Mouse (Mus musculus) hindbrain, embryonic 11.5 days (tissue): Measurements from ENCODE around the gene Sap30. TPM values are rescaled to one million over a fixed set of nuclear protein-coding genes. Genes with fewer than 3 reads are reported as not detected.

Source experiments
- ATAC-seq: fragments of 200-750 bp; cut with Nextera tagmentation; 2 replicates; pipeline ENCODE4 v1.8.0; 2017; ENCODE audit warnings: mild to moderate bottlenecking, moderate TSS enrichment, moderate library complexity; ENCODE audit not compliant: low FRiP score
- DNase-seq: peaks from one replicate; pipeline ENCODE4 v3.0.0-alpha.2; 2015; ENCODE audit warnings: low spot score
- H3K27ac ChIP-seq: fragments of 300-500 bp; sonication (generic); 2 replicates; pipeline ENCODE4 v1.5.1; 2014; ENCODE audit warnings: mild to moderate bottlenecking, low read depth, low read length
- H3K27me3 ChIP-seq: fragments of 300-500 bp; sonication (generic); 2 replicates; pipeline ENCODE4 v1.6.1; 2014; ENCODE audit warnings: mild to moderate bottlenecking, low read length, moderate library complexity, mixed read lengths; ENCODE audit not compliant: control insufficient read depth, insufficient read depth
- H3K36me3 ChIP-seq: fragments of 300-500 bp; sonication (generic); 2 replicates; pipeline ENCODE4 v1.6.1; 2014; ENCODE audit warnings: mild to moderate bottlenecking, low read length, moderate library complexity, mixed read lengths; ENCODE audit not compliant: control insufficient read depth, insufficient read depth
- H3K4me1 ChIP-seq: fragments of 300-500 bp; sonication (generic); replicated peaks from 2 replicates; pipeline ENCODE4 v1.6.1; 2014; ENCODE audit warnings: low read length, mixed read lengths; ENCODE audit not compliant: control insufficient read depth, insufficient read depth
- H3K4me2 ChIP-seq: fragments of 300-500 bp; sonication (generic); replicated peaks from 2 replicates; pipeline ENCODE4 v1.6.1; 2014; ENCODE audit warnings: mild to moderate bottlenecking, low read depth, low read length
- H3K4me3 ChIP-seq: fragments of 300-500 bp; sonication (generic); 2 replicates; pipeline ENCODE4 v1.5.1; 2014; ENCODE audit warnings: low read depth, low read length
- H3K9ac ChIP-seq: fragments of 300-500 bp; sonication (generic); 2 replicates; pipeline ENCODE4 v1.6.1; 2014; ENCODE audit warnings: low read depth, low read length
- H3K9me3 ChIP-seq: fragments of 300-500 bp; sonication (generic); 2 replicates; pipeline ENCODE4 v1.6.1; 2016; ENCODE audit warnings: low read length; ENCODE audit not compliant: control insufficient read depth
- WGBS: fragments of 180-500 bp; shearing (Covaris S2); extraction: QIAGEN DNeasy Blood & Tissue Kit; methylation state at CpG from one replicate; pipeline ENCODE4 v1.1.7; 2014; 5-methylcytosine and 5-hydroxymethylcytosine counted together
- polyA plus RNA-seq: library from polyadenylated mRNA; unstranded; fragments of >200 nt; fragmentation: Nextera tagmentation; extraction: Ambion mirVana; gene quantifications from 2 replicates; pipeline ENCODE4 v1.2.1, GENCODE M21; 2014

The Sap30 gene
- polyA plus RNA-seq, 1 experiment from 2014 or later, result 109 TPM

- Histone ChIP-seq H3K4me1 (no peaks in the 10 kb centered on the region), H3K9ac (peak overlapping the region; percentile 98), H3K36me3 (no peaks in the 10 kb centered on the region), H3K9me3 (no peaks in the 10 kb centered on the region), H3K4me3 (peak overlapping the region; percentile 91), H3K4me2 (peak overlapping the region; percentile 40), H3K27ac (peak overlapping the region; percentile 97), H3K27me3 (no peaks in the 10 kb centered on the region)
- peak; percentile 79 for ATAC-seq
- under 1% methylated on average over 54 of the region's 54 CpGs for WGBS
- DNase-seq, result peak; percentile 75
Observed at GRCm38 (mm10) chr8:57486491-57487440, 894 bp downstream of the Sap30 start.

GRCm38 (mm10) chr8:57480606-57481005, 7.1 kb downstream of the Sap30 start:
- H3K4me2 ChIP-seq, result no peak overlapping the region
- H3K4me1 ChIP-seq, result no peaks in the 10 kb centered on the region
- H3K4me3 ChIP-seq, result no peak overlapping the region
- H3K27me3 ChIP-seq, result no peaks in the 10 kb centered on the region
- ATAC-seq, result no peak
- no peaks in the 10 kb centered on the region for H3K9me3 ChIP-seq
- H3K9ac ChIP-seq, result no peak overlapping the region
- no peaks in the 10 kb centered on the region for H3K36me3 ChIP-seq
- DNase-seq, result no peak
- no peak overlapping the region for H3K27ac ChIP-seq
- WGBS, result 79% methylated on average over 4 of the region's 4 CpGs

DNA sequence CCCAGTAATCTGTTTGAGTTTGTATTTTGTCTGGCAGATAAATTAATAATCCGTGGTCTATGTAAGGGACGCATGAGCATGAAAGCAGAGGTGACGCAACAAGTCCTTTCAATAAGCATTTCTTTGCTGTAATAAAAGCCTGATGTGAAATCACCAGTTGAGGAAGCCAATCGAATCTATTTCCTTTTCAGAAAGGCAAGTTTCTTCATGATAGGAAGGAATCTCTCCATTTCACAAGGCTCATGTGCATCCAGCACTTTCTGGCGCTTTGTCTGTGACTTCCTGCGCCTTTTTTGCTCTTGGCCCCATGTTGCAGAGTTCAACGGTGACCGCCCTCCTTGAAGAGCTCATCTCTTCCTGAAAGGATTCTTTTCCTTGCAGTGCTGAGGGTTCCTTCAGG, 8.0 kb downstream of the Sap30 start:
- WGBS, result 92% methylated on average over 8 of the region's 8 CpGs
- Histone ChIP-seq H3K36me3 (no peaks in the 10 kb centered on the region), H3K9ac (no peak overlapping the region), H3K9me3 (no peaks in the 10 kb centered on the region), H3K27ac (no peak overlapping the region), H3K27me3 (no peaks in the 10 kb centered on the region), H3K4me2 (no peak overlapping the region), H3K4me3 (no peak overlapping the region), H3K4me1 (no peaks in the 10 kb centered on the region)
- no peak for ATAC-seq
- DNase-seq, result no peak

DNA sequence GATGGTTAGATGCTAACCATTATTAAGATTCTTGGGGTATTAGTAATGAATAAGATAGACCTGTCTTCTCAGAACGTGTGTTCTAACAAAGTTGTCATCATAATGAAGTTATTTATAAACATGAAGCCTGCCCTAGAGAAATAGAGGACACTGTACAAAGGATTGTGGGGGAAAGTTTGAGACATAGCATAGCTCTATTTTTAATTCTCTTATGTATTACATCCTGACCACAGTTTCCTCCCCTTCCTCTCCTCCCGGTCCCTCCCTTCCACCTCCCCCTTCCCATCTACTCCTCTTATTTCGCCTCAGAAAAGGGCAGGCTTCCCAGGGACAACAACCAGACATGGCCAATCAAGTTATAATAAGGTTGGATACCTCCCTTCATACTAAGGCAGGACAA, 9.3 kb downstream of the Sap30 start:
- Histone ChIP-seq H3K36me3 (no peaks in the 10 kb centered on the region), H3K4me3 (no peak overlapping the region), H3K9ac (no peak overlapping the region), H3K27me3 (no peaks in the 10 kb centered on the region), H3K27ac (no peak overlapping the region), H3K4me2 (no peak overlapping the region), H3K4me1 (no peaks in the 10 kb centered on the region), H3K9me3 (no peaks in the 10 kb centered on the region)
- ATAC-seq (no peak), DNase-seq (no peak)
- WGBS, result 80% methylated on average over 3 of the region's 3 CpGs

DNA sequence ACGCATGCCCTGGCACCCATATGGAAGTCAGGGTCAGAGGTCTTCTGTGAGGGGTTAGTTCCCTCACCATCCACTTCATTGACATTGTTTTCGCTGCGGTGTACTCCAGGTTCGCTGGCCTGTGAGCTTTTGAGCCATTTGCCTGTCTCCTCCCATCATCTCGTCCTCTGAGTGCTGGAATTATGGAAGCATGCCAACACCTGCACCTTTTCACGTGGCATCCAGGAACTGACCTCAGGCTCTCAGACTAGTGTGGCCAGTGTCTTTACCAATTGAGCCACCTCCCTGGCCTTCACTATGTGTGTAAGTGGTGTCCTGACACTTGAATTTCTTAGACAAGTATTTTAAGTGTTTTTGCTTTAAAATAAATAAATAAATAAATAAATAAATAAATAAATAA, 13.9 kb downstream of the Sap30 start:
- no peaks in the 10 kb centered on the region for H3K27me3 ChIP-seq
- H3K4me2 ChIP-seq, result no peak overlapping the region
- WGBS, result 84% methylated on average over 6 of the region's 6 CpGs
- no peaks in the 10 kb centered on the region for H3K36me3 ChIP-seq
- no peak for ATAC-seq
- no peak overlapping the region for H3K9ac ChIP-seq
- no peaks in the 10 kb centered on the region for H3K4me1 ChIP-seq
- no peak overlapping the region for H3K4me3 ChIP-seq
- H3K9me3 ChIP-seq, result no peaks in the 10 kb centered on the region
- no peak for DNase-seq
- H3K27ac ChIP-seq, result no peak overlapping the region

- Histone ChIP-seq H3K4me1 (no peaks in the 10 kb centered on the region), H3K36me3 (no peaks in the 10 kb centered on the region), H3K9me3 (no peaks in the 10 kb centered on the region), H3K9ac (no peak overlapping the region), H3K4me2 (no peak overlapping the region), H3K27me3 (no peaks in the 10 kb centered on the region), H3K27ac (no peak overlapping the region), H3K4me3 (no peak overlapping the region)
- no peak for ATAC-seq
- 94% methylated on average over 5 of the region's 5 CpGs for WGBS
- DNase-seq, result no peak
Observed at GRCm38 (mm10) chr8:57470863-57471262, 16.8 kb downstream of the Sap30 start.

GRCm38 (mm10) chr8:57468624-57469023, 19.0 kb downstream of the Sap30 start:
- DNase-seq, result no peak

DNA sequence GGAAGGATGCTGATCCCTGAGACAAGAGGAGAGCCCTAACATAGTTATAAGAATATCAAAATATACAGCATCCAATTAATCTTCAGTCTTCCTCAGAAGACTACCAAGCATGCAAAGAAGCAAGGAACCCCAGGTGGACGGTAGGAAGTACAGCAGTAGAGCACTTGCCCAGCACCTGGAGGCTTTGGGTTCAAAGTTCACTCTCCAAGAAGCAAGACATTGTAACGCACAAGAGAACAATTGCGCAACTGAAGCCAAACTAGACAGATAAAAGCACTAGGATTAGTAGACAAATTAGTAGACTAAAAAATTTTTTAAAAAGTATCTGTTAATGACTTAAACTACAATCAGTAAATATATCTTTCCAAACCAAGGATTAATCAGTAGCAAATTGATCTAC, 23.9 kb downstream of the Sap30 start:
- no peak overlapping the region for H3K4me2 ChIP-seq
- DNase-seq (no peak), ATAC-seq (no peak)
- H3K9ac ChIP-seq, result no peak overlapping the region
- H3K27ac ChIP-seq, result no peak overlapping the region
- H3K27me3 ChIP-seq, result no peaks in the 10 kb centered on the region
- no peak overlapping the region for H3K4me3 ChIP-seq
- H3K4me1 ChIP-seq, result no peaks in the 10 kb centered on the region
- H3K36me3 ChIP-seq, result no peaks in the 10 kb centered on the region
- H3K9me3 ChIP-seq, result no peaks in the 10 kb centered on the region
- WGBS, result 92% methylated on average over 3 of the region's 3 CpGs

More at GRCm38 (mm10) chr8:57468624-57469023, 19.0 kb downstream of the Sap30 start:
- no peak overlapping the region for H3K27ac ChIP-seq
- H3K9me3 ChIP-seq, result no peaks in the 10 kb centered on the region
- H3K4me1 ChIP-seq, result no peaks in the 10 kb centered on the region
- H3K4me2 ChIP-seq, result no peak overlapping the region
- 73% methylated on average over 5 of the region's 5 CpGs for WGBS
- no peak for ATAC-seq
- no peak overlapping the region for H3K9ac ChIP-seq
- H3K36me3 ChIP-seq, result no peaks in the 10 kb centered on the region
- no peak overlapping the region for H3K4me3 ChIP-seq
- no peaks in the 10 kb centered on the region for H3K27me3 ChIP-seq

- H3K4me1 ChIP-seq, result no peaks in the 10 kb centered on the region
- no peak overlapping the region for H3K9ac ChIP-seq
- ATAC-seq (no peak), DNase-seq (no peak)
- no peaks in the 10 kb centered on the region for H3K27me3 ChIP-seq
- H3K27ac ChIP-seq, result no peak overlapping the region
- H3K9me3 ChIP-seq, result no peaks in the 10 kb centered on the region
- H3K4me2 ChIP-seq, result no peak overlapping the region
- 61% methylated on average over 1 of the region's 1 CpGs for WGBS
- H3K4me3 ChIP-seq, result no peak overlapping the region
- H3K36me3 ChIP-seq, result no peaks in the 10 kb centered on the region
Observed at GRCm38 (mm10) chr8:57462839-57463238, 24.8 kb downstream of the Sap30 start.
